Mouse (Mus musculus) brain, embryonic 14.5 days (tissue): ENCODE measurements around the gene Nfasc.

Experiments
- CTCF ChIP-seq: fragments of 200-500 bp; IDR thresholded peaks from 2 replicates; pipeline ENCODE4 v1.5.1; 2012; ENCODE audit warnings: inconsistent platforms, mild to moderate bottlenecking, moderate library complexity, borderline replicate concordance; ENCODE audit not compliant: insufficient read depth, insufficient read length; ENCODE audit errors: extremely low read depth
- POLR2A ChIP-seq: fragments of 200-500 bp; IDR thresholded peaks from 2 replicates; pipeline ENCODE4 v1.6.1; 2012; ENCODE audit warnings: mild to moderate bottlenecking, inconsistent platforms, borderline replicate concordance; ENCODE audit not compliant: poor library complexity, insufficient read depth, insufficient read length, severe bottlenecking; ENCODE audit errors: extremely low read depth

- no peak for TF ChIP-seq POLR2A
- TF ChIP-seq CTCF, result no peak
Observed at GRCm38 (mm10) chr1:132625034-132625433, 116.6 kb downstream of the Nfasc start.
